Mouse (Mus musculus): ENCODE measurements at regions not wholly inside any gene's neighbourhood (a gene's known extent, or its start where the extent isn't known, plus 50 kb on each side); places are given as distances from the start of the nearest gene placed in this dataset.

DNA sequence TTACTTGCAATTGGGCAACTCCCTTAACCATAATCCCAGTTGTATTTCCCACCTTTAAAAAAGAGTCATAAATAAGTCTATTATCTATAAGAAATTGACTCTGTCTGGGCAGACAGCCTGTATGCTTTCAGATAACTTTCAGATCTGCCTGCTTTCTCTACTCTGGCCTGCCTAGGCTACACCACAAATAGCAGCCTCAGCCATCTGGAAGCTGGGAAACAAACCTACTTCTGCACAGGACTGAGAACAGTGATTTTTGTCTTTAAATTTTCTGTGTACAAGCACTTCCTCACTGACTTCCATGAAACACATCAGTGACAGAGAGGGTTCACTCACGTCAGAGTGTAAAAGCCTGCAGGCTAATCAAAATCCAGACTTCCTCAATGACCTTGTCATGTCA is 482.8 kb upstream of the Adgrl4 start:
- Histone ChIP-seq H3K4me1 (ENCODE audit: control insufficient read depth, insufficient read depth, low read length) (no peaks in the 10 kb centered on the region), H3K27ac (ENCODE audit: insufficient read depth, low read depth, low read length) (no peak overlapping the region), H3K4me3 (ENCODE audit: insufficient read depth, low read depth, low read length) (no peak overlapping the region)
- no peak for TF ChIP-seq CTCF (IDR thresholded peaks at IDR 0.05; ENCODE audit: insufficient read depth, low read depth, low read length)
- TF ChIP-seq POLR2A (IDR thresholded peaks at IDR 0.05; ENCODE audit: insufficient read depth, low read depth, low read length) = no peak
- WGBS = 71% methylated on average over 1 of the region's 1 CpGs

DNA sequence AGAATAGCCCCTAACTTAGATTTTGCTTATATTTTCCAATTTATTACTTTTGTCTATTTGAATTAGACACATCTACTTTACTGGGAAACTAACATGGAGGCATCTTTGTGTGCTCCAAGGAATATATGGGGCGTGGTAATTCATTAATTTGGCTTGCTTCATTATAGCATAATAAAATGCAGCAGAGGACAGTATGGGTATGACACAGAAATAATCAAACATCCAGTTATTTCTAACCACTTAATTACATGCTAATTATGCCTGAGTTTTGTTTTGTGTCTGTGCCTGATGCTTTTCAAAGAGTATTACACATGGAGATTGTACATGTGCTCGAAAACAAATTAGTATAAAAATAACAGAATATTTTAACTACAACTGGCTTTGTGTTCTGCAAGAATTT is 438.0 kb upstream of the Adgrl4 start:
- TF ChIP-seq CTCF (IDR thresholded peaks at IDR 0.05; ENCODE audit: insufficient read depth, low read depth, low read length) (no peak), POLR2A (IDR thresholded peaks at IDR 0.05; ENCODE audit: insufficient read depth, low read depth, low read length) (no peak)
- WGBS = 73% methylated on average over 2 of the region's 2 CpGs

DNA sequence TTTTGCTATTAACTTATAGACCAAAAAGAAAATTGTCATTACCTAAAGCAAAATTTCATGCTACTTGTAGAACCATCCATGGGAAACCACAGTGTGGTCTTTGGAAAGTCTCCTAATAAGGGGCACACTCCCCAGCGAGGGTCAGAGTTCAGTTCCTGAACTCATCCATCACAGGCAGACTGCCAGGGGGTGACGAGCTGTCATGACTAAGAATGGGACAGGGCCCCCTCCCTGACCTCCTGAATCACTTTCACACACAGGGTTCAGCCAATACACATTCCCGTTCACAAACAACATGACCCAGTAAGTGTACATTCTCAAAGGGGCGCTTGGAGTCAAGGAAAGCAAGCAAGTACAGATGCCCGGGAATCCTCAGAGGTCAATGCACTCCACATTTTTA is 437.5 kb upstream of the Adgrl4 start:
- no peaks in the 10 kb centered on the region for H3K4me1 ChIP-seq (ENCODE audit: control insufficient read depth, insufficient read depth, low read length)
- no peak overlapping the region for H3K4me3 ChIP-seq (ENCODE audit: insufficient read depth, low read depth, low read length)
- H3K27ac ChIP-seq (ENCODE audit: insufficient read depth, low read depth, low read length) = no peak overlapping the region
- TF ChIP-seq POLR2A (IDR thresholded peaks at IDR 0.05; ENCODE audit: insufficient read depth, low read depth, low read length) (no peak), CTCF (IDR thresholded peaks at IDR 0.05; ENCODE audit: insufficient read depth, low read depth, low read length) (no peak)
- 68% methylated on average over 5 of the region's 5 CpGs for WGBS

More for the DNA sequence above, 438.0 kb upstream of the Adgrl4 start:
- no peaks in the 10 kb centered on the region for H3K4me1 ChIP-seq (ENCODE audit: control insufficient read depth, insufficient read depth, low read length)
- H3K27ac ChIP-seq (ENCODE audit: insufficient read depth, low read depth, low read length) = no peak overlapping the region
- no peak overlapping the region for H3K4me3 ChIP-seq (ENCODE audit: insufficient read depth, low read depth, low read length)

DNA sequence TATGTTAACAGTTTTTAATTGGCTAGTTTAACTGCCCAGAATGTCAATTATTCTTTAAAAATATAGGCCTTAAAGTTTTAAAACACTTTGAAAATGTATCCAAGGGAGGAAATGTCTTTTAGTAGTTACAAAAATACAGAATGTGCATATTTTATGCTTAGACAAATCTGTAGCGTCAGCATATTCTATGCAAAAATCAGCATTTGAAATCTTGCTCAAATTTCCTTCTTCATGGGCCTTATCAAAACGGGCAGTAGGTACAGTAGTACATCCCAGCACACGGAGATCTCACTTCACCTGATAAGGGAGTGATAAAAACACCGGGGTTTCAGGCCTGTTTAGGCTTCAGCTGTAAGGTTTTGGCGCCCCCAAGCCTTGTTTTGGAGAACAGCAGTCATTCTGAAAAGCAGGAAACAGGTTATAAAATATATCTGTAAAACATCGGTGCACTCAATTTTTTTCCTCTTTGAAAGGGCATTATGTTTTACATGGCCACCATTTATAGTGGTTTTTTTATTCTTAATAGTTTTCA is 435.7 kb upstream of the Adgrl4 start:
- Histone ChIP-seq H3K4me3 (ENCODE audit: insufficient read depth, low read depth, low read length) (no peak overlapping the region), H3K4me1 (ENCODE audit: control insufficient read depth, insufficient read depth, low read length) (no peaks in the 10 kb centered on the region), H3K27ac (ENCODE audit: insufficient read depth, low read depth, low read length) (no peak overlapping the region)
- no peak for TF ChIP-seq POLR2A (IDR thresholded peaks at IDR 0.05; ENCODE audit: insufficient read depth, low read depth, low read length)
- no peak for TF ChIP-seq CTCF (IDR thresholded peaks at IDR 0.05; ENCODE audit: insufficient read depth, low read depth, low read length)
- 35% methylated on average over 6 of the region's 6 CpGs for WGBS

DNA sequence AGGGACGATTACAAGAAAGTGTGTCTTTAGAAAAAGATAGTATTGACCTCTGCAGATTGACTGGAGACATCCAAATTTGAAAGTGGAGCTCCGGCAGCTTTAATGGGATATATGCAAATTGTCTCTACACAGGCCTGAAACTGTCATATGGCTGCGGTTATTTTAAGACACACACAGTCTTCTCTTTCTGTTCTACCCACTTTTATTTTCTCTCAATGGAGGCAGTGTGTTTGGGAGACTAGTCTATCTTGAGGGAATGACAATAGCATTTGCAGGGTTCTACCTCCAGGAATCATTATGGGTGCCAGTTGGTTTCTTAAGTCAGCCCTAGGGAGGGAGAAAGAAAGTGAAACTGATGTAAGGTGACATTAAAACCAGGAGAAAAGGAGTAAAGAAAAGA is 434.2 kb upstream of the Adgrl4 start:
- TF ChIP-seq POLR2A (IDR thresholded peaks at IDR 0.05; ENCODE audit: insufficient read depth, low read depth, low read length) (no peak), CTCF (IDR thresholded peaks at IDR 0.05; ENCODE audit: insufficient read depth, low read depth, low read length) (no peak)
- H3K4me1 ChIP-seq (ENCODE audit: control insufficient read depth, insufficient read depth, low read length) = no peaks in the 10 kb centered on the region
- 75% methylated on average over 3 of the region's 3 CpGs for WGBS
- no peak overlapping the region for H3K27ac ChIP-seq (ENCODE audit: insufficient read depth, low read depth, low read length)
- H3K4me3 ChIP-seq (ENCODE audit: insufficient read depth, low read depth, low read length) = no peak overlapping the region

DNA sequence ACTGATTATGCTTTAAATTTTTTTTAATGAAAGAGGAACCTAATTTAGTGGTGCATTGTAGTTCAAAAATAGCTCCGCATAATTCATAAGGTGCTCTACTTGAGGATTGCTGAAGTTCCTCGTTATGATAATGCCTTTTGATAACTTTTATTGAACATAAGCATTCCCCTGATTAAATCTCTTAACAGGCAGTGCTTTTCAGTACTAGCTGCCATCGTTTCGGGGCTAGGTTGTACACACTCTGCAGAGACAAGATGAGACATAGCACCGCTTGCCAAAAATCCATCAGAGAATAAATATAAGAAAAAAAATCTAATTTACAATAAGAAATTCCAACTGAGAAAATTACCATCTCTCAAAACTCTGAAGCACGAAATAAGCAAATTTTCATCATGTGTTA is 433.7 kb upstream of the Adgrl4 start:
- 73% methylated on average over 6 of the region's 6 CpGs for WGBS
- Histone ChIP-seq H3K27ac (ENCODE audit: insufficient read depth, low read depth, low read length) (no peak overlapping the region), H3K4me3 (ENCODE audit: insufficient read depth, low read depth, low read length) (no peak overlapping the region), H3K4me1 (ENCODE audit: control insufficient read depth, insufficient read depth, low read length) (no peaks in the 10 kb centered on the region)
- no peak for TF ChIP-seq CTCF (IDR thresholded peaks at IDR 0.05; ENCODE audit: insufficient read depth, low read depth, low read length)
- no peak for TF ChIP-seq POLR2A (IDR thresholded peaks at IDR 0.05; ENCODE audit: insufficient read depth, low read depth, low read length)

DNA sequence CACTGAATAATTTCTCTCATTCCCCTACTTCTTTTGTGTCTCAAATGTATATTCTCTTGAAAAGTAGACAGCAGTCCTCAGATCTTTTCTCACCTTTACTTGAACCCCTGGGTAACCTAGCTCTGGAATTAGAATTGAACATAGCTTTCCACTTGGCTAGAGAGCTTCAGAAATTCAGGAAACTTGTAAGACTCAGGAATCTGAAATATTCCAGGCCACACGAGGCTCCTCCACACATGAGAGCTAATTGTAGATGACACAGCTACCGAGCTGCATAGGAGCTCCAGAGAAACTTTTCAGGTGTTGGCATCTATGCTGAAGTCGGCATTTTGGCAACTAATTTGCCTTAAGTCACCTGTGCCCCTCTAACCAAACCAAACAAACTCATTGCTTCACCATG is 417.7 kb upstream of the Adgrl4 start:
- Histone ChIP-seq H3K27ac (ENCODE audit: insufficient read depth, low read depth, low read length) (no peak overlapping the region), H3K4me1 (ENCODE audit: control insufficient read depth, insufficient read depth, low read length) (no peaks in the 10 kb centered on the region), H3K4me3 (ENCODE audit: insufficient read depth, low read depth, low read length) (no peak overlapping the region)
- 84% methylated on average over 3 of the region's 3 CpGs for WGBS
- TF ChIP-seq CTCF (IDR thresholded peaks at IDR 0.05; ENCODE audit: insufficient read depth, low read depth, low read length) (no peak), POLR2A (IDR thresholded peaks at IDR 0.05; ENCODE audit: insufficient read depth, low read depth, low read length) (no peak)

DNA sequence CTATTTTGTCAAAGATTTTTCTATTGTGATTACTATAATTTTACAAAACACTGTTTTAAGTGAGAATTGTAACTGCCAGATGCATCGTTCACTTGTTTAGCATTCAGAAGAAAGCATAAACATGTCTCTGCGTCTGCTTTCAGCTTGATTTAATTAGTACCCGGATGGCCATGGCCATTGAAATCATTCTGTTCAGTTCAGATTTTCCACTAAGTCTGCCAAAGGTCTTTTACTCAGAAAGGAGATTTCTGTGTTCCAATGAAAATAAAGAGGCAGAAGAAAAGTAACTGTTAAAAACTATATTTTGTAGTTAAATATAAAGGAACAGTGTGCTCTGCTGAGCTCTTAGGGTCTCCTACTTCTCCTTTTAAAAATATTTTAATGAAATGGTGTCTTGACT is 380.2 kb upstream of the Adgrl4 start:
- no peak overlapping the region for H3K4me3 ChIP-seq (ENCODE audit: insufficient read depth, low read depth, low read length)
- no peak overlapping the region for H3K27ac ChIP-seq (ENCODE audit: insufficient read depth, low read depth, low read length)
- no peak for TF ChIP-seq POLR2A (IDR thresholded peaks at IDR 0.05; ENCODE audit: insufficient read depth, low read depth, low read length)
- TF ChIP-seq CTCF (IDR thresholded peaks at IDR 0.05; ENCODE audit: insufficient read depth, low read depth, low read length) = no peak
- H3K4me1 ChIP-seq (ENCODE audit: control insufficient read depth, insufficient read depth, low read length) = no peaks in the 10 kb centered on the region
- 25% methylated on average over 3 of the region's 3 CpGs for WGBS

DNA sequence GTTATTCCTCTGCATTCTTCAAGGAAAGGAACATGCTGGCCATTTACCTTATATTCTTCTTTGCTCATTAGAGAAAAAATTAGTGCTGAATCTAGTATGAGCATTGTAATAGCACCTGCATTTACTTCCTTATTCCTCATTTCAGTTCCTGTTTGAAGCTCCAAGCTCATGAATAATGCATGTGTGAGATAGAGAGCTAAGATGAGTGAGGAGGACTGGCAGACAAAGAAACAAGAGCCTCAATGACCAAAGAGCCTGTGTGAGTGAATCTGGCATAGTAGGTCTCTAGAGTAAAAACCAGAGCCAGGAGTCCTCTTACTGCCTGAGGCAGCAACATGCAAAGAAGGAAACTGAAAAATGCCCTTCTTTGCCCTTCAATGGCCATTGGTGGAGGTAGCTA is 365.4 kb upstream of the Adgrl4 start:
- H3K4me3 ChIP-seq (ENCODE audit: insufficient read depth, low read depth, low read length) = no peak overlapping the region
- no peaks in the 10 kb centered on the region for H3K4me1 ChIP-seq (ENCODE audit: control insufficient read depth, insufficient read depth, low read length)
- no peak overlapping the region for H3K27ac ChIP-seq (ENCODE audit: insufficient read depth, low read depth, low read length)
- TF ChIP-seq CTCF (IDR thresholded peaks at IDR 0.05; ENCODE audit: insufficient read depth, low read depth, low read length) (no peak), POLR2A (IDR thresholded peaks at IDR 0.05; ENCODE audit: insufficient read depth, low read depth, low read length) (no peak)

DNA sequence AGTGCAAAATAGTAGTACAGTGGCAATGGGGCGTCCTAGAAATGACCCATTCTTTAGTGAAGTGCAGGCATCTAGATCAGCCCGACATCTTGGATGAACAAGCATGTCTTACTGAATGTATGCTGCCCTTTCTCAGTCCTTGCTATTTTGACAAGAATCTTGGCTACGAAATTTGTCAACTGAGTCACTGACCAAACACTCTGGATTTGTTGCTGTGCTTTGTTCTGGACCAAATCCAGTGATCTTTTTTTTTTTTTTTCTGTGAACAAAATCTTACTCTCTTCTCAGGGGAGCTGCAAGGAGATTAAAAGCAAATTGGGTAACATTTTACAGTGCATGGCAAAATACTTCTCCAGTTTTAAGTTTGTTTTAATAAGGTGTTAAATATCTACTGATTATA is 320.9 kb upstream of the Adgrl4 start:
- H3K4me3 ChIP-seq (ENCODE audit: insufficient read depth, low read depth, low read length) = no peak overlapping the region
- TF ChIP-seq POLR2A (IDR thresholded peaks at IDR 0.05; ENCODE audit: insufficient read depth, low read depth, low read length) (no peak), CTCF (IDR thresholded peaks at IDR 0.05; ENCODE audit: insufficient read depth, low read depth, low read length) (no peak)
- 53% methylated on average over 3 of the region's 3 CpGs for WGBS
- no peaks in the 10 kb centered on the region for H3K4me1 ChIP-seq (ENCODE audit: control insufficient read depth, insufficient read depth, low read length)
- H3K27ac ChIP-seq (ENCODE audit: insufficient read depth, low read depth, low read length) = no peak overlapping the region

Measured in olfactory bulb, adult 2 months (tissue).